Mouse (Mus musculus) spleen, adult 2 months (tissue): ENCODE measurements around the gene Camta1.

Source experiments
- CTCF ChIP-seq: fragments of 200-500 bp; IDR thresholded peaks from 2 replicates; pipeline ENCODE4 v1.5.1; 2011; ENCODE audit warnings: mild to moderate bottlenecking, inconsistent platforms; ENCODE audit not compliant: insufficient read depth, insufficient read length, insufficient replicate concordance; ENCODE audit errors: extremely low read depth
- POLR2A ChIP-seq: fragments of 200-500 bp; IDR thresholded peaks from 2 replicates; pipeline ENCODE4 v1.6.1; 2011; ENCODE audit warnings: low read depth, low read length, inconsistent platforms

DNA sequence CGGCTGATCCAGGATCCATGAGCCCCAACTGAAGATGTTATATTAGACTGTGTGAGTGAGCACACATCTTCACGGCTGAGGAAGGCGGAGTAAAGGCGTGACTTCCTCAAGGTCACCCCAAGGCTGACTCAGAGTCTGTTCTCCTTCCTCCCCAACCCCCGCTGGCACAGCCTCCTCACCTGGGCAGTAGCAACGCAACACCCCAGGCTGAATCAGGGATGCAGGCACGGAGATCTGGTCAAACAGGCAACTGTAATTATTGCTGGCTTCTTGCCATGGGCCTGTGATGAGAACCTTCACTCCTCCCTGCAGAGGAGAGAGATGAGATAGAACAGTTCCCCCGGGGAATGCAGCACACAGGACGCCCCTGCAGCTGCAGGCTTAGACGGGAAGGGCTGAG lies 723.5 kb downstream of the Camta1 start:
- TF ChIP-seq CTCF (no peak), POLR2A (no peak)
